Mouse (Mus musculus): Measurements from ENCODE around the gene Spryd4.

DNA sequence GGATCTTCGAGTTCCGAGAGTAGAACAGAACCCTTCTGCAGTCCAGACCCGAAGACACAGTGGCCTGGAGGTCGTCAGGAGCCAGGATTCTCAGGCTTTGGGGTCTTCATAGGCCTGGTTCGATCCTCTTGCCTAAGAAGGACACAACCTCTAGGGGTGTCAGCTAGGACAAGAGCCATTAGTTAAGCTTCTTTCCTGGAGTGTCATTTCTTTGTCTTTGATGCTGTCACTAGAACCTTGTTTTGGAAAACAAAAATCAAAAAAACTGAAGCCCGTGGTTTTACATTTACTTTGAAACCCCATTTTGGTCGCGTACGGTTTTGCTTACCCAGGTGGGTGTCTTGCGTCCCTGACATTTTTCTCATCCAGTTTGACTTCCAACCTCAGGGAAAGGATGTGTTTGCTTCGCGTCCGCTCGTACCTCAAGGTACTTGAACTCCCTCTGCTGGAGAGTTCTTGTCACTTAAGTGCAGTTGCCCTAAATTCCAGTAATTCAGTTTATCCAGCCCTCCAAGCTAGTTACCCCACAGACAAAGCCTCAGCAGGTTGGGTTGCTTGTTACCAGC lies 20.9 kb upstream of the Spryd4 start:
- TF ChIP-seq GATA1 (IDR thresholded peaks at IDR 0.05; ENCODE audit: borderline replicate concordance, low read length) (no peak), FLI1 (IDR thresholded peaks at IDR 0.05; ENCODE audit: low read length) (no peak)
